Mouse (Mus musculus) regulatory T cell (primary cell): ENCODE measurements around the gene Vmn1r74.
"Not testable (repeated sequence)": the region's sequence is repeated elsewhere in the genome, so short reads cannot be mapped to it uniquely, and the experiment has no call there.

Experiments
- in situ Hi-C: fragments of 300-600 bp; cut with MboI, MseI; formaldehyde crosslinking; loops from one replicate; pipeline ENCODE4 v1.15.1; 2025; ENCODE audit warnings: high pct_unique_total_duplicates

The Vmn1r74 gene

GRCm38 (mm10) chr7:11833680-11834079 lies at the start of gene Vmn1r74:
Gene Vmn1r74, plus strand, starts transcription at chr7:11833980.
- in situ Hi-C loops, result no loop called here

DNA sequence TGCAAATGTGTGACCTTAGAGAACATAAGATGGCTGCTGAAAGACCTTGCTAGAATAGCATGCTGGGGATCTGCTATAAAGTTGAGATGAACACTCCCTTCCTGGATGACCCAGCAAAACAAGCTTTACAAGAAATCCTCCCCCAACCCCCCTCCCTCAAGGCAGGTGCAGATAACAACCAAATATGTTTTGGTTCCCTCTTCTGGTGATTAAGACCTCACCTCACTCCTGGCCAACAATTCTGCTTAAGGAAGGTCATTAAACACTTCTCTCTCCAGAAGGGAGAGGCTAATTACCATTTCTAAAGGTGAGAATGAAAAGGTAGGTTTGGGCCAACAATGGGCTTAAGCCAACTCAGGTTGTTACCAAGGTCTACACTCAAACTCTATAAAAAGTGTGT lies 20.0 kb upstream of the Vmn1r74 start:
- in situ Hi-C loops, result no loop called here

- in situ Hi-C loops, result no loop called here
These were observed 11.6 kb upstream of the Vmn1r74 start for GRCm38 (mm10) chr7:11822166-11822565.

DNA sequence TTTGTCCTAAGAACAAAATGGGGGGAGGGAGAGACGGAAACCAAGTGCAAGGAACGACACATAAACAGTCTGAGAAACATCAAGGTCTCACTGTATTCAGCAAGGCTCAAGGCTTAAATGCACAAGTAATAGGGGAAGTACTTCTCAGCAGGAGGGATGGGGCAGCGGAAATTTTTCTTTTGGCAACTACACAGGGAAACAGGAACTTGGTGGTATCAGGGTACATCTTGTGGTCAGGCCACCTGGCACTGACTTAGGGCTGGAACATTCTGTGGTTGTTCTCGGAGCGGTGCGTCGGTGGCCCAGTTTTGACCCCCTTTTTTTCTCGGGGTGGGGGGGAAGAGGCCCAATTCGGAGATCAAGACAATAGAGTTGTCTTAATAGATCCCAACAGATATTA lies 10.5 kb upstream of the Vmn1r74 start:
- in situ Hi-C loops, result not testable (repeated sequence)

GRCm38 (mm10) chr7:11874330-11874729 lies 40.5 kb downstream of the Vmn1r74 start, which contains the start of gene Vmn1r75:
Gene Vmn1r75, plus strand, starts transcription at chr7:11874630.
- in situ Hi-C loops, result no loop called here
